Mouse (Mus musculus) heart, postnatal 0 days (tissue): ENCODE measurements around the gene Nup205.

Experiments used
- CTCF ChIP-seq: IDR thresholded peaks from 2 replicates; pipeline ENCODE4 v1.5.1; 2016; ENCODE audit warnings: antibody characterized with exemption, control low read depth, low read depth
- EP300 ChIP-seq: IDR thresholded peaks from 2 replicates; pipeline ENCODE4 v1.6.1; 2016; ENCODE audit warnings: antibody characterized with exemption, low read depth

GRCm38 (mm10) chr6:35173181-35173580 lies 4.0 kb upstream of the Nup205 start:
- TF ChIP-seq CTCF (no peak), EP300 (no peak)
